Mouse (Mus musculus) frontal cortex, postnatal 36 days (tissue): ENCODE results near the gene Asb13.

ENCODE experiments used
- DNase-seq, 2 experiments: peaks; one replicate each; pipeline ENCODE4 v3.0.0; 2022; ENCODE audit warnings: low spot score in 2 of 2

The Asb13 gene

GRCm38 (mm10) chr13:3633895-3634811, at the start of gene Asb13:
TSS of gene Asb13 (plus strand) at chr13:3634032.
- DNase-seq, result peak; percentile 83 to 90

GRCm38 (mm10) chr13:3590789-3591188, 43.0 kb upstream of the Asb13 start:
- DNase-seq, result no peak

- DNase-seq, result no peak
Observed at GRCm38 (mm10) chr13:3594311-3594710, 39.5 kb upstream of the Asb13 start.

- DNase-seq, result no peak
Observed at GRCm38 (mm10) chr13:3596232-3596631, 37.6 kb upstream of the Asb13 start.

GRCm38 (mm10) chr13:3609780-3610117, 24.1 kb upstream of the Asb13 start:
- no peak for DNase-seq

- peak; percentile 16 to 27 for DNase-seq
Observed at GRCm38 (mm10) chr13:3610118-3610794, 23.6 kb upstream of the Asb13 start.

- peak; percentile 97 to 99 for DNase-seq
Observed at GRCm38 (mm10) chr13:3610795-3611438, 22.9 kb upstream of the Asb13 start, which contains the start of gene Fam208b. TSS of gene Fam208b (minus strand) at chr13:3611108.

GRCm38 (mm10) chr13:3627139-3627538, 6.7 kb upstream of the Asb13 start:
- no peak for DNase-seq

GRCm38 (mm10) chr13:3628102-3628501, 5.7 kb upstream of the Asb13 start:
- DNase-seq, result no peak

- DNase-seq, result no peak
Observed at GRCm38 (mm10) chr13:3632551-3632950, 1.3 kb upstream of the Asb13 start.

GRCm38 (mm10) chr13:3633131-3633530, 701 bp upstream of the Asb13 start:
- DNase-seq, result no peak

GRCm38 (mm10) chr13:3635076-3635475, 1.2 kb downstream of the Asb13 start:
- DNase-seq, result no peak

GRCm38 (mm10) chr13:3636797-3637196, 3.0 kb downstream of the Asb13 start:
- no peak for DNase-seq

GRCm38 (mm10) chr13:3642049-3642448, 8.2 kb downstream of the Asb13 start:
- no peak for DNase-seq

GRCm38 (mm10) chr13:3642538-3642937, 8.7 kb downstream of the Asb13 start:
- DNase-seq, result no peak

- no peak for DNase-seq
Observed at GRCm38 (mm10) chr13:3644871-3645270, 11.0 kb downstream of the Asb13 start.

GRCm38 (mm10) chr13:3645919-3646318, 12.1 kb downstream of the Asb13 start:
- no peak for DNase-seq

GRCm38 (mm10) chr13:3646566-3646965, 12.7 kb downstream of the Asb13 start:
- no peak for DNase-seq

GRCm38 (mm10) chr13:3650569-3650968, 16.7 kb downstream of the Asb13 start:
- DNase-seq, result no peak

GRCm38 (mm10) chr13:3654432-3654831, 20.6 kb downstream of the Asb13 start:
- DNase-seq, result peak in 1 of 2 experiments; percentile 73

- no peak for DNase-seq
Observed at GRCm38 (mm10) chr13:3659163-3660160, 25.6 kb downstream of the Asb13 start.
